Mouse (Mus musculus): ENCODE results near the gene Klhl40.

The Klhl40 gene

DNA sequence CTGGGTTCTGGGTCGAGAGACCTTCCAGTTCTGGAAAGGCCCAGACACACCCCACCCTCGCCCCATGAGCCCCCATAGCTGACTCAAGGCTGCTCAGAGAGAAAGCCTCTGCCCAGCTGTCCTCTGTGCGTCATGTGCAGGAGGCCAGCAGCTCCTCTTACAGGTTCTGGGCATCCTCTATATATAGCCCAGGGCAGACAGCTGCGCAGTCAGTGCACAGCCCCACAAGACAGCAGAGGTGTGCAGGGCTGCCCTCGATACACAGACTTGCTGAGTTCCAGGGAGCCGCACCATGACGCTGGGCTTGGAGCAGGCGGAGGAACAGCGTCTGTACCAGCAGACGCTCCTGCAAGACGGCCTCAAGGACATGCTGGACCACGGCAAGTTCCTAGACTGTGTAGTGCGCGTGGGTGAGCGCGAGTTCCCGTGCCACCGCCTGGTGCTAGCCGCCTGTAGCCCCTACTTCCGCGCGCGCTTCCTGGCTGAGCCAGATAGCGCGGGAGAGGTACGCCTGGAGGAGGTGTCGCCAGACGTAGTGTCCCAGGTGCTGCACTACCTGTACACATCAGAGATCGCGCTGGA lies at the start of gene Klhl40:
Gene Klhl40, plus strand, starts transcription at position 124 of the 582 bp plus-strand sequence.
- DNase-seq (ENCODE audit: low spot score): peak; percentile 22

DNA sequence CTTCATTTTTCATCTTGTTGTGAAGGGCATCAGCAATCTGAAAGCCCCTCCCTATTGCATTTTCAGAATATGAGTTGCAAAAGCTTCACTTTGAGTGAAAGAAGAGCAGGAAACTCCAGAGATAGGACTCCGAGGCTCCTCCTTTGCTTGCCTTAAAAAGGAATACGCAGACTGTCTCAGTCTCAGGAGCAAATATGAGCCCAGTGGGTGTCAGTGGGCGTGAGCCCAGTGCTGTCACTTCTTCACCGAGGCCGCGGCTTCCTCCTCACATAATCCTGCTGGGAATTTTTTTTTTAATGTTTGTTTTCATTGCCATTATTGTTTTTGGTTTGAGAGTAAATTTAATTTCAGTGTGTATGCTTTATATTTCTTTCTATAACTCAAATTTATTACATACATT lies 36.9 kb upstream of the Klhl40 start:
- DNase-seq (ENCODE audit: low spot score): no peak

DNA sequence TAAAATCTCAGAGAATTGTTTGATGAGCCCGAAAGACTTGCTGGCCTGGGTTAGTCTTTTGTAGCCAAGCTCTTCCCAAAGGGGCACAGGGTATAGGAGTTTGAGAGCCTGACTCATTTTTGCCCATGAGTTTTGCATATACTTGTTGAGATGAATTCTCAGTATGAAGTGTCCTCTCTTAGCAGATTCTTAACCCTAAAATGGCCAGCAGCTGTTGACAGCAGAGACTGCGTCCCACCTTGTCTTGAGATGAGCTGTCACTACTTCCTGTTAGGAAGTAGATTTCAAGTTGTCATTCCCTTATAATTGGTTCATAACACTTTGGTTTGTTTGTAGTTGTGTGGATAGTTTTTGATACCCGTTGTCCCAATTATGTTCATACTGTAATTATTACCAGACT lies 36.2 kb upstream of the Klhl40 start:
- no peak for DNase-seq (ENCODE audit: low spot score)

- DNase-seq (ENCODE audit: low spot score): no peak
Measured at GRCm38 (mm10) chr9:121744051-121744450, 33.4 kb upstream of the Klhl40 start.

DNA sequence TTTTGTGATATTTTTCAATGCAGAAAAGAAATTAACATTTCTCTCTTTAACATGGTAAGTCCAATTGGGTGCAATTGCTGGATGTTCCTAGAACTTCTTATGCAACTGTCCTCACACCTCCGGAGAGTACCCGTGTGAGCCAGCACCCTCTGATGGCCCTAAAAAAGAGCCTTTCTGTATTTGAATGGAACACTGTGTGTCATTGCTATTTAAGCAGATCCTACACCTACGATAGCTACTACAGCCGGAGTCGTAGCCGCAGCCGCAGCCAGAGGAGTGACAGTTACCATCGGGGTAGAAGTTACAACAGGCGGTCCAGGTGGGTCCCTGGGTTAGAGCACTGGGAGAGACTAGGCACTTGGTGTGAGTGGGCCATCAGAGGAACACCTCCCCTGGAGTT lies 24.6 kb upstream of the Klhl40 start:
- DNase-seq (ENCODE audit: low spot score): no peak

DNA sequence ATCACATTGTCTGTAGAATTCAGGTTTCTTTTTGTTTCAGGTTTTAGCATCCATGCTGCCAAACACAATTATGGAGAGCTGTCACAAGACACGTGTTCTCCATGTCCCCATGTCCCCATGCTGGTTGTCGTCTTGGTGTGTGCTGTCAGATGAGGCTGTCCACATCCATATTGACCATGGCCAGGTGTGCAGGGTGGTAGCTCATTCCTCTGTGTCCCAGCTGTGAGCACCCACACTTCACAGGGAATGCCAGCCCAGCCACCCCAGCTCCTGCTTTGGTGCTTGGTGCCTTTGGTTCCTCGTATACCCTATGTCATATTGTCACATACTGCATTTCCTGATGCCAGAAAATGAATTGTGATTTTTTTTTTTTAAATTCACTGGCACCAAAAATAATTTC lies 22.8 kb upstream of the Klhl40 start:
- no peak for DNase-seq (ENCODE audit: low spot score)

DNA sequence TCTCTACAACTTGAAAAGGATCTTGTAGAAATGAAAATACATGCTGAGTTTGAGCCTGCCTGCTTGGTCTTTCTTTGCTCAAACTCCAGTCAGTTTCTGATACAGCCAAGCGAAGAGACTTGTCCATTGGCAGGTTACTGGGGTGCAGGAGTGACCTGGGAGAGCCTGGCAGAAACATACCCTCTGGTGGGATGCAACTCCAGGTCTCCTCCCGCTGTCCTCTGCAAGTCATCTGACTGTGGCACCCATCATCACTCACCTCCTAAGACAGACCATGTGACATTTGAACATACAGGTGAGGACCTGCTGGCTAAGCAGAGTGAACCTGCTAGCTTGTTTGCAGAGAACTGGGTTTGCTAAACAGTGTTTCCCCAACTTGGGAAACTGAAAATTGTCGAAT lies 20.6 kb upstream of the Klhl40 start:
- DNase-seq (ENCODE audit: low spot score): no peak

- DNase-seq (ENCODE audit: low spot score): no peak
Measured at GRCm38 (mm10) chr9:121757432-121757831, 20.0 kb upstream of the Klhl40 start.

DNA sequence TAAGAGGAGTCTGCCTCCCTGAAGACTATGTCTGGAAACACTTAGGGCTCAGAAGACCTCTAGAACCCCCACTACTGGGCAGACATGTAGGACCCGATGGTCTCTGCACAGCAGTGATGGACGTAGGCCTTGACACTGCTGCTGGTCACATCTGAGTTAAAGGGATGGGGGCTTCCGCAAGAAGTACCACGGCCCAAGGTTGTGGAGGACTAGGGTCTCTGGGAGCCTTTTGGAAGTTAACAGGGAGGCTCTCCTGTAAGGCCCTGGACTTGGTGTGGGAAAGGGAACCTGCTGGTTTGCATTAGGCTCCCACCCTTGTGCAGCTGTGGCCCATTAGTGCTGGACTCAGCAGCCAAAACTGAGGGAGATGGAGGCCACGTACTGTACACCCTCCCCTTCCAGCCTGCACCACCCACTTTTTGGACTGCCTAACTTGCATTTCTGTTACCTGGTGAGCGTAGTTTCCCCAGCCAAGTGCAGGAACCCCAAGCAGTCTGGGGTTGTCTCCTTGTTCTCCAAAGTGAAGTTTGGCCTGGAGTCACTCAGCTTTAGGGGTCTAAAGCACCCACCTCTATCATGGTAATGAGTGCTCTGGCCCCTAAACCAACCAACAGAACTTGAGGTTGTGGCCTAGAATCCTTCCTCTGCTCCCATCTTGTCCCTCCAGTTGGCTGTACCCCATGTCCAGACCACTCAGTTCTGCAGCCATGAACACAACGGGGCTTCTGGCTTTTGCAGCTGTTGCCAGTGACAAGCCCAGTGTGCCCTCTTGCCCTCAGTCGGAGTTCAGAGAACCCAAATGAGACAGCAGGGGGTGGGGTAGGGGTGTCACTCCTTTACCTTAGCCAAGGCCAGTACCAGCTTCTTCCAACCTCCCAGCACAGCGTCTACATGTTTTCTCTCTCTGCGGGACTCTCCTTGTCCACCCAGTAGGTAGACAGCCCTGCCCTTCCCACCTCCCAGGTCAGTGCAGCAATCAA lies 19.3 kb upstream of the Klhl40 start:
- DNase-seq (ENCODE audit: low spot score): peak; percentile 18

GRCm38 (mm10) chr9:121759091-121760081 lies 18.0 kb upstream of the Klhl40 start, which contains the start of gene Zfp651:
TSS of gene Zfp651 (plus strand) at chr9:121759330.
- DNase-seq (ENCODE audit: low spot score): peak; percentile 82

DNA sequence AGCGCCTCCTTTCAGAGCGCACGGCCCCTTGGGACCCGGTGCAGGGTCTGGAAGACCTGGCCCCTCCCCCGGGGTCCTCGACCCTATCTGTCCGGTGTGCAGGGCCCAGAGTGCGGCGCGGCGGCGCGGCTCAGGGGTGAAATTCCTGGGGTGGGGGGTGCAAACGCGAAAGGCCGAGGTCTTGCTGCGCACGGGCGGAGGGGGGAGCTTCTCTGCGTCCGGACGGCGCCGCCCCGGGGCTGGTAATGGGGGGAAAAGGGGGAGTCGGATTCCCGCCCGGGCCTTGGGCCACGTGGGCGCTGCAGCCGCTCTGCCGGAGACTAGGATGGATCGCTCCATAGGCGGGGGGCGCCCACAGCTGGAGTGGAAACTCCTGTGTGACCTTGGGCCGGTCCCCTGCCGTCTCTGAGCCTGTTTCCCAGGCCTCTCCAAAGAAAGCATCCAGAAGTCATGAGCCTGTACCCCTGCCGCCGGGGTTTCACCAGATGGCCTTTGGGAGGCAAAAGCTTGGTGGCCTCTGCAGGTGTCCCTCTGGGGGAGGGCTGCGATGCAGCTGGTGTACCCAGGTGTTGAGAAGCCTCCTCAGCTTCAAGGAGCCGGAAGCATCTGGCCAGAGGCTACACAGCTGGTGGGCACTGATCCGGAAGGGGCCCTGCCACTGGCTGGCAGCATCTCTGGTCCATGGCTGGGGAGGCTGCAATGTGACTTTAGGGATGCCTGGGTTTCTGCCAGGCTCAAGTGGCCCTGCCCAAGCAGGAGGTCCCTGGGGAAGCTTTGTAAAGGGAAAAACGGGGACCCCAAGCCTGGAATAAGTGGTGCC lies 16.9 kb upstream of the Klhl40 start:
- peak; percentile 78 for DNase-seq (ENCODE audit: low spot score)

- no peak for DNase-seq (ENCODE audit: low spot score)
Measured at GRCm38 (mm10) chr9:121761091-121761665, 16.2 kb upstream of the Klhl40 start.

DNA sequence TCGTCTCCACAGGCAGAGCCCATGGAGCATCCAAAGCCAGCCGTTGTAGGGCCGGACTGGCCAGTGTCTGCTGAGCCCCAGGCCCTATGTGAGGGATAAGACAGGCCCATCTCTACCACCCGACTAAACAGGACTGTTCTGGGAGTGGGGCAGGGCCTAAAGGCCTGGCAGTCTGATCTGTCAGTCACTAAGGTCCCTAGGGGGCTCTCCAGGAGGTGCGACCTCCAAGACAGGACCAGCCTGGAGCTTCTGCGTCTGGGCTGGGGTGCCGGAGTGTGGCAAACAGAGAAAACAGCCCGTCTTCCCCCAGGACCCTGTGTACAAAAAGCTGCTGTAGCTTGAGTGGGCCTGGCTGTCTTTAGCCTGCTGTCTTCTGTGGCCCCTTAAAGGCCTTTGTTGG lies 15.6 kb upstream of the Klhl40 start:
- DNase-seq (ENCODE audit: low spot score): no peak

- no peak for DNase-seq (ENCODE audit: low spot score)
Measured at GRCm38 (mm10) chr9:121762248-121762647, 15.2 kb upstream of the Klhl40 start.

DNA sequence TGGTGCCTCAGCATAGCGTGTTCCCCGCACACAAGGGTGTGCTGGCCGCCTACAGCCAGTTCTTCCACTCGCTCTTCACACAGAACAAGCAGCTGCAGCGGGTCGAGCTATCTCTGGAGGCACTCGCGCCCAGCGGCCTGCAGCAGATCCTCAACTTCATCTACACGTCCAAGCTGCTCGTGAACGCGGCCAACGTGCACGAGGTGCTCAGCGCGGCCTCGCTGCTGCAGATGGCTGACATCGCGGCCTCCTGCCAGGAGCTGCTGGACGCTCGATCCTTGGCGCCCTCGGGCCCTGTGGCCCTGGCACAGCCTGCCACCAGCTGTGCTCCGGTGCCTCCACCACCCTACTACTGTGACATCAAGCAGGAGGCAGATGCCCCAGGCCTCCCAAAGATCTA lies 14.6 kb upstream of the Klhl40 start:
- DNase-seq (ENCODE audit: low spot score): no peak

- DNase-seq (ENCODE audit: low spot score): no peak
Measured at GRCm38 (mm10) chr9:121763716-121764115, 13.7 kb upstream of the Klhl40 start.

- DNase-seq (ENCODE audit: low spot score): no peak
Measured at GRCm38 (mm10) chr9:121765166-121765855, 12.1 kb upstream of the Klhl40 start.

- no peak for DNase-seq (ENCODE audit: low spot score)
Measured at GRCm38 (mm10) chr9:121772412-121772811, 5.0 kb upstream of the Klhl40 start.

DNA sequence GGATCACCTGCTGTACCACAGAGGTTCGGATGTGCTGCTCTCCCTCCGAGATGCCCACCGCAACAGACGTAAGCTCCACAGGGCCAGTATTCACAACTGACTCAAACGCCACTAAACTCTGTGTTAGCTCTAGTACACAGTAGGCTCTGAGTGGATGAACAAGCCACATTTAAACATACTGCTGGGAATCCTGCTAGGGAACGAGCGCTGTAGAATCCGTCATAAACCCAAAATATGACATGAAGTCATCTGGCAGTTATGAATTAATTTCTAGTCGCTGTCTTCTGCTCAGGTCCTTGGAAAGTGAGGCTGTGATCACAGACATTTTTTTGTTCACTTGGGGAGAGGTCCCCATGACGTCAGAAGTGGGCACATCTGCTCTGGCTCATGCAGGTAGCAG lies 1.5 kb upstream of the Klhl40 start:
- no peak for DNase-seq (ENCODE audit: low spot score)

- DNase-seq (ENCODE audit: low spot score): no peak
Measured at GRCm38 (mm10) chr9:121776511-121776910, 896 bp upstream of the Klhl40 start.
